Mouse (Mus musculus) gastrocnemius, adult 18-20 months (tissue): ENCODE results near the gene Foxd1. TPM values are rescaled to one million over a fixed set of nuclear protein-coding genes. Genes with fewer than 3 reads are reported as not detected.

Experiments used
- DNase-seq: peaks from one replicate; pipeline ENCODE4 v3.0.0; 2021; ENCODE audit warnings: low spot score
- total RNA-seq, 2 experiments: library from RNA; stranded (reverse); gene quantifications; 2 replicates each; pipeline ENCODE4 v1.2.3; 2021

Foxd1 gene
- total RNA-seq, 2 experiments from 2014 or later = 0.12 TPM; not detected in 1

GRCm38 (mm10) chr13:98383911-98384498, 30.0 kb downstream of the Foxd1 start:
- no peak for DNase-seq

GRCm38 (mm10) chr13:98385877-98386276, 31.8 kb downstream of the Foxd1 start:
- no peak for DNase-seq

GRCm38 (mm10) chr13:98389092-98389491, 35.0 kb downstream of the Foxd1 start:
- no peak for DNase-seq

- DNase-seq = no peak
Measured at GRCm38 (mm10) chr13:98390363-98390762, 36.3 kb downstream of the Foxd1 start.

GRCm38 (mm10) chr13:98390771-98391634, 37.0 kb downstream of the Foxd1 start:
- DNase-seq = no peak

GRCm38 (mm10) chr13:98391635-98391990, 37.6 kb downstream of the Foxd1 start:
- DNase-seq = no peak

GRCm38 (mm10) chr13:98392031-98392430, 38.0 kb downstream of the Foxd1 start:
- no peak for DNase-seq

- no peak for DNase-seq
Measured at GRCm38 (mm10) chr13:98393356-98394070, 39.5 kb downstream of the Foxd1 start.

Other genes with a start within 250 kb of the Foxd1 start
- 1 to 10 TPM; 2.3 to 2.4 TPM for gene Arhgef28, start 147.8 kb upstream of the Foxd1 start, total RNA-seq
- gene Utp15, start 91.2 kb upstream of the Foxd1 start, total RNA-seq = 1 to 10 TPM; 3.5 to 3.8 TPM
- 10 to 100 TPM; 14.6 to 15.5 TPM for gene Ankra2, start 91.2 kb upstream of the Foxd1 start, total RNA-seq
- gene Gm21976, start 74.4 kb upstream of the Foxd1 start, total RNA-seq = not detected
- 100 to 1,000 TPM; 227 to 231 TPM for gene Btf3, start 37.2 kb upstream of the Foxd1 start, total RNA-seq
- gene Gm10320, start 137.8 kb downstream of the Foxd1 start, total RNA-seq = not detected